8 mouse cellular contexts compared by ENCODE assay signal in genomic region chr11:102309821-102310617, GRCm38 (mm10). TPM values are rescaled to one million over a fixed set of nuclear protein-coding genes. Genes with fewer than 3 reads are reported as not detected.
A peak's percentile ranks its signal among the peaks of the same experiment; 100 is the strongest.
DNase-seq lines count a peak whose midpoint lies in the region; ATAC-seq and TF ChIP-seq lines count a peak whose summit lies in the region.

No protein-coding gene starts in this region.

- TF ChIP-seq EP300 in heart, adult 2 months (IDR thresholded peaks at IDR 0.05; ENCODE audit: insufficient read depth, low read depth, low read length): no peak

- no peaks in the 10 kb centered on the region for H3K9me3 ChIP-seq in forebrain, embryonic 11.5 days (ENCODE audit: control insufficient read depth, low read length)
- no peaks in the 10 kb centered on the region for H3K9me3 ChIP-seq in liver, embryonic 15.5 days (replicated peaks)

- no peak for TF ChIP-seq CTCF in heart, adult 2 months (IDR thresholded peaks at IDR 0.05)
- no peak for TF ChIP-seq CTCF in C2C12 (IDR thresholded peaks at IDR 0.05; ENCODE audit: control insufficient read depth, insufficient read depth, insufficient read length)

- peak overlapping the region; percentile 65 for H3K4me2 ChIP-seq in forebrain, embryonic 11.5 days (ENCODE audit: low read depth, low read length, severe bottlenecking)
- H3K4me2 ChIP-seq in liver, embryonic 15.5 days: peak overlapping the region; percentile 78

- peak in 1 of 2 experiments; percentile 31 for DNase-seq in heart, adult 2 months
- no peak for DNase-seq in heart, postnatal 36 days
- DNase-seq in forebrain, embryonic 11.5 days (ENCODE audit: low spot score): no peak
- no peak for DNase-seq in retina, embryonic 14.5 days (ENCODE audit: low spot score)
- DNase-seq in gastrocnemius, postnatal 10 days: no peak

- H3K4me3 ChIP-seq in heart, adult 2 months: no peak overlapping the region
- H3K4me3 ChIP-seq in C2C12 (ENCODE audit: insufficient read depth, poor library complexity, severe bottlenecking): no peak overlapping the region
- H3K4me3 ChIP-seq in forebrain, embryonic 11.5 days (ENCODE audit: low read depth, low read length): peak overlapping the region; percentile 28
- H3K4me3 ChIP-seq in liver, embryonic 15.5 days (replicated peaks): peak overlapping the region; percentile 55

- 80% methylated on average over 22 of the region's 22 CpGs for WGBS in heart, adult 2 months
- 91% methylated on average over 22 of the region's 22 CpGs for WGBS in forebrain, embryonic 11.5 days
- WGBS in liver, embryonic 15.5 days (ENCODE audit: insufficient replicate concordance): 75% methylated on average over 22 of the region's 22 CpGs

- TF ChIP-seq POLR2A in heart, adult 2 months (IDR thresholded peaks at IDR 0.05; ENCODE audit: insufficient read depth, low read depth, low read length): 0 out of 2 replicates have a peak, but pooled peaks have one; percentile 17

- ATAC-seq in forebrain, embryonic 11.5 days (replicated peaks; ENCODE audit: low FRiP score): 0 out of 2 replicates have a peak, but pooled peaks have one; percentile 13
- no peak for ATAC-seq in liver, embryonic 15.5 days (ENCODE audit: insufficient read depth)
- ATAC-seq in megakaryocyte-erythroid progenitor cell, adult 5-6 weeks (replicated peaks; ENCODE audit: low FRiP score, low TSS enrichment, poor library complexity, severe bottlenecking): no peak

- no peaks in the 10 kb centered on the region for H3K36me3 ChIP-seq in heart, adult 2 months (ENCODE audit: control insufficient read depth, insufficient read depth, low read length)
- peaks cover 81% of the 10 kb centered on the region for H3K36me3 ChIP-seq in C2C12 (ENCODE audit: control insufficient read depth, insufficient read depth)
- peaks cover 12% of the 10 kb centered on the region for H3K36me3 ChIP-seq in forebrain, embryonic 11.5 days (ENCODE audit: control insufficient read depth, insufficient read depth, low read length)
- H3K36me3 ChIP-seq in liver, embryonic 15.5 days (replicated peaks): peaks cover 98% of the 10 kb centered on the region

- H3K27me3 ChIP-seq in heart, adult 2 months (ENCODE audit: control insufficient read depth, insufficient read depth, low read length): no peaks in the 10 kb centered on the region
- H3K27me3 ChIP-seq in C2C12 (ENCODE audit: control insufficient read depth, insufficient read depth, insufficient read length): no peaks in the 10 kb centered on the region
- H3K27me3 ChIP-seq in forebrain, embryonic 11.5 days (ENCODE audit: control insufficient read depth, insufficient read depth, low read length): no peaks in the 10 kb centered on the region
- H3K27me3 ChIP-seq in liver, embryonic 15.5 days: no peaks in the 10 kb centered on the region

- no peaks in the 10 kb centered on the region for H3K79me2 ChIP-seq in heart, adult 2 months (replicated peaks; ENCODE audit: control insufficient read depth, insufficient read depth, low read length)
- peaks cover 12% of the 10 kb centered on the region for H3K79me2 ChIP-seq in C2C12 (ENCODE audit: control insufficient read depth, insufficient read depth)

- H3ac ChIP-seq in C2C12 (ENCODE audit: control insufficient read depth, insufficient read length, low read depth): peak overlapping the region; percentile 68

- H3K27ac ChIP-seq in heart, adult 2 months: peak overlapping the region; percentile 34; the same call in 1 of the 2 replicates
- H3K27ac ChIP-seq in forebrain, embryonic 11.5 days (ENCODE audit: low read depth, low read length): 0 out of 2 replicates have a peak overlapping the region, but pooled peaks have one; percentile 39
- H3K27ac ChIP-seq in liver, embryonic 15.5 days (replicated peaks): peak overlapping the region; percentile 74

- no peak overlapping the region for H3K9ac ChIP-seq in heart, adult 2 months (ENCODE audit: low read depth, low read length)
- H3K9ac ChIP-seq in forebrain, embryonic 11.5 days (ENCODE audit: low read length): peak overlapping the region; percentile 52; the same call in 1 of the 2 replicates
- H3K9ac ChIP-seq in liver, embryonic 15.5 days: peak overlapping the region; percentile 45

- intact Hi-C loops in heart, adult 2 months (cut with DNase I): loop anchor here (1.0 kb wide), 2 partner anchors 101 to 120 kb away; partner anchors contain the start of gene Grn
- intact Hi-C loops in heart, postnatal 36 days (cut with DNase I): loop anchor here (1.0 to 2.0 kb wide), 2 partner anchors 101 to 121 kb away; partner anchors contain the start of gene Grn

- peaks cover 3% of the 10 kb centered on the region for H3K79me3 ChIP-seq in C2C12 (ENCODE audit: low read depth)

- H3K4me1 ChIP-seq in heart, adult 2 months (ENCODE audit: control insufficient read depth, insufficient read depth, low read length): peaks cover 5% of the 10 kb centered on the region; the same call in 1 of the 2 replicates
- peaks cover 16% of the 10 kb centered on the region for H3K4me1 ChIP-seq in forebrain, embryonic 11.5 days (replicated peaks; ENCODE audit: control insufficient read depth, insufficient read depth, low read length)
- peaks cover 66% of the 10 kb centered on the region for H3K4me1 ChIP-seq in liver, embryonic 15.5 days (replicated peaks)

TF ChIP-seq in C2C12, 6 proteins besides CTCF, POLR2A, EP300 and RAD21:
- TF ChIP-seq USF1 (IDR thresholded peaks at IDR 0.05; ENCODE audit: low read depth): no peak
- TF ChIP-seq FOSL1 (IDR thresholded peaks at IDR 0.05; ENCODE audit: insufficient read depth, low read length, poor library complexity, severe bottlenecking): no peak
- no peak for TF ChIP-seq MAX (IDR thresholded peaks at IDR 0.05)
- TF ChIP-seq CEBPB (IDR thresholded peaks at IDR 0.05; ENCODE audit: low read depth): no peak
- no peak for TF ChIP-seq MYOD1 (IDR thresholded peaks at IDR 0.05; ENCODE audit: control insufficient read depth, insufficient read length, low read depth)
- TF ChIP-seq MYOG (IDR thresholded peaks at IDR 0.05; ENCODE audit: control insufficient read depth, extremely low read depth, insufficient read length): no peak
TF ChIP-seq in C2C12: peak in this region for 0.

RNA-seq across cellular contexts. Expression of gene Ubtf, which starts 9.5 kb away (rescaled TPM):
- total RNA-seq in heart, adult 2 months (2021): 10 to 100 TPM; 52.5 to 59.4 TPM
- polyA plus RNA-seq in heart, adult 2 months (2012; rRNA removed): 14.9 and 22.1 TPM in 2 replicates
- 10 to 100 TPM; 57.2 to 60.4 TPM for total RNA-seq in heart, postnatal 36 days (2021)
- 70.2 TPM for polyA plus RNA-seq in C2C12 (2012; fragmentation: generic; extraction: Trizol)
- 109 and 111 TPM in 2 replicates for polyA plus RNA-seq in forebrain, embryonic 11.5 days (2014; fragmentation: Nextera tagmentation; extraction: Ambion mirVana)
- 50.9 and 55.2 TPM in 2 replicates for polyA plus RNA-seq in liver, embryonic 15.5 days (2015; fragmentation: Nextera tagmentation; extraction: Ambion mirVana)
- 90.4 and 102 TPM in 2 replicates for total RNA-seq in megakaryocyte-erythroid progenitor cell, adult 5-6 weeks (2014; fragmentation: Nextera tagmentation)
- 162 and 180 TPM in 2 replicates for total RNA-seq in megakaryocyte-erythroid progenitor cell, adult 5-6 weeks (2017)
- total RNA-seq in gastrocnemius, postnatal 10 days (2021): 10 to 100 TPM; 56.0 to 64.8 TPM

RNA-seq across cellular contexts. Expression of gene Atxn7l3, which starts 13.6 kb away (rescaled TPM):
- 10 to 100 TPM; 19.0 to 21.7 TPM for total RNA-seq in heart, adult 2 months (2021)
- polyA plus RNA-seq in heart, adult 2 months (2012; rRNA removed): 17.4 and 21.2 TPM in 2 replicates
- total RNA-seq in heart, postnatal 36 days (2021): 10 to 100 TPM; 22.9 to 24.2 TPM
- 33.9 TPM for polyA plus RNA-seq in C2C12 (2012; fragmentation: generic; extraction: Trizol)
- polyA plus RNA-seq in forebrain, embryonic 11.5 days (2014; fragmentation: Nextera tagmentation; extraction: Ambion mirVana): 20.8 and 21.7 TPM in 2 replicates
- 3.8 and 4.6 TPM in 2 replicates for polyA plus RNA-seq in liver, embryonic 15.5 days (2015; fragmentation: Nextera tagmentation; extraction: Ambion mirVana)
- total RNA-seq in megakaryocyte-erythroid progenitor cell, adult 5-6 weeks (2014; fragmentation: Nextera tagmentation): 23.2 and 34.0 TPM in 2 replicates
- 18.3 and 21.5 TPM in 2 replicates for total RNA-seq in megakaryocyte-erythroid progenitor cell, adult 5-6 weeks (2017)
- 10 to 100 TPM; 20.8 to 25.5 TPM for total RNA-seq in gastrocnemius, postnatal 10 days (2021)

RNA-seq across cellular contexts. Expression of gene Tmub2, which starts 25.3 kb away (rescaled TPM):
- 10 to 100 TPM; 22.9 to 26.2 TPM for total RNA-seq in heart, adult 2 months (2021)
- 32.8 and 43.2 TPM in 2 replicates for polyA plus RNA-seq in heart, adult 2 months (2012; rRNA removed)
- total RNA-seq in heart, postnatal 36 days (2021): 10 to 100 TPM; 25.2 to 26.7 TPM
- 25.2 TPM for polyA plus RNA-seq in C2C12 (2012; fragmentation: generic; extraction: Trizol)
- polyA plus RNA-seq in forebrain, embryonic 11.5 days (2014; fragmentation: Nextera tagmentation; extraction: Ambion mirVana): 50.0 and 58.5 TPM in 2 replicates
- polyA plus RNA-seq in liver, embryonic 15.5 days (2015; fragmentation: Nextera tagmentation; extraction: Ambion mirVana): 26.1 and 28.9 TPM in 2 replicates
- 14.5 and 19.8 TPM in 2 replicates for total RNA-seq in megakaryocyte-erythroid progenitor cell, adult 5-6 weeks (2014; fragmentation: Nextera tagmentation)
- total RNA-seq in megakaryocyte-erythroid progenitor cell, adult 5-6 weeks (2017): 10.0 and 27.4 TPM in 2 replicates
- 10 to 100 TPM; 15.7 to 18.9 TPM for total RNA-seq in gastrocnemius, postnatal 10 days (2021)

RNA-seq across cellular contexts. Expression of gene Asb16, which starts 41.5 kb away (rescaled TPM):
- total RNA-seq in heart, adult 2 months (2021): 1 to 10 TPM in 1 of 2 experiments, under 1 TPM in 1; 0.89 to 1.1 TPM
- polyA plus RNA-seq in heart, adult 2 months (2012; rRNA removed): 0.70 and 0.74 TPM in 2 replicates
- 1 to 10 TPM in 1 of 2 experiments, under 1 TPM in 1; 0.73 to 1.1 TPM for total RNA-seq in heart, postnatal 36 days (2021)
- not detected for polyA plus RNA-seq in C2C12 (2012; fragmentation: generic; extraction: Trizol)
- not detected in 2 replicates for polyA plus RNA-seq in forebrain, embryonic 11.5 days (2014; fragmentation: Nextera tagmentation; extraction: Ambion mirVana)
- 0.05 and 0.06 TPM in 2 replicates for polyA plus RNA-seq in liver, embryonic 15.5 days (2015; fragmentation: Nextera tagmentation; extraction: Ambion mirVana)
- total RNA-seq in megakaryocyte-erythroid progenitor cell, adult 5-6 weeks (2014; fragmentation: Nextera tagmentation): 2.2 and 2.5 TPM in 2 replicates
- total RNA-seq in megakaryocyte-erythroid progenitor cell, adult 5-6 weeks (2017): 0.84 and 1.3 TPM in 2 replicates
- total RNA-seq in gastrocnemius, postnatal 10 days (2021): 10 to 100 TPM; 48.7 to 54.4 TPM

RNA-seq across cellular contexts. Expression of gene Slc4a1, which starts 56.0 kb away (rescaled TPM):
- total RNA-seq in heart, adult 2 months (2021): 10 to 100 TPM in 1 of 2 experiments, under 1 TPM in 1; 0.42 to 10.3 TPM
- polyA plus RNA-seq in heart, adult 2 months (2012; rRNA removed): 0.91 and 4.4 TPM in 2 replicates
- total RNA-seq in heart, postnatal 36 days (2021): 1 to 10 TPM; 2.1 to 7.8 TPM
- not detected for polyA plus RNA-seq in C2C12 (2012; fragmentation: generic; extraction: Trizol)
- 33.8 and 36.8 TPM in 2 replicates for polyA plus RNA-seq in forebrain, embryonic 11.5 days (2014; fragmentation: Nextera tagmentation; extraction: Ambion mirVana)
- polyA plus RNA-seq in liver, embryonic 15.5 days (2015; fragmentation: Nextera tagmentation; extraction: Ambion mirVana): 1,073 and 1,204 TPM in 2 replicates
- total RNA-seq in megakaryocyte-erythroid progenitor cell, adult 5-6 weeks (2014; fragmentation: Nextera tagmentation): 0.42 and 0.46 TPM in 2 replicates
- total RNA-seq in megakaryocyte-erythroid progenitor cell, adult 5-6 weeks (2017): 0.27 and 6.8 TPM in 2 replicates
- total RNA-seq in gastrocnemius, postnatal 10 days (2021): 10 to 100 TPM in 1 of 2 experiments, 1 to 10 TPM in 1; 2.1 to 10.7 TPM

Comparison
In these comparisons a context has a peak if more than half of its experiments do, and no peak if none do; other contexts are left out.
1. H3K4me3 ChIP-seq: peak in forebrain, embryonic 11.5 days (single experiment) and liver, embryonic 15.5 days (single experiment); none in heart, adult 2 months (single experiment) and C2C12 (single experiment).
2. Peak in every context shown above with its lines, with median percentiles within 50 percentile points of each other: H3K27ac ChIP-seq.